Mouse (Mus musculus) kidney, postnatal 0 days (tissue): Measurements from ENCODE around the gene Ubr7. TPM values are rescaled to one million over a fixed set of nuclear protein-coding genes. Genes with fewer than 3 reads are reported as not detected.

Experiments used
- ATAC-seq: fragments of 200-750 bp; cut with Nextera tagmentation; replicated peaks from 2 replicates; pipeline ENCODE4 v1.8.0; 2017; ENCODE audit warnings: low read depth, moderate number of reproducible peaks, moderate TSS enrichment, moderate library complexity; ENCODE audit not compliant: low FRiP score
- DNase-seq: peaks from one replicate; pipeline ENCODE4 v3.0.0-alpha.2; 2016; ENCODE audit warnings: low spot score
- H3K27ac ChIP-seq: fragments of 300-500 bp; sonication (generic); 2 replicates; pipeline ENCODE4 v1.5.1; 2014; ENCODE audit warnings: mild to moderate bottlenecking
- H3K27me3 ChIP-seq: fragments of 300-500 bp; sonication (generic); 2 replicates; pipeline ENCODE4 v1.6.1; 2014; ENCODE audit warnings: low read length, mixed read lengths; ENCODE audit not compliant: insufficient read depth
- H3K36me3 ChIP-seq: fragments of 300-500 bp; sonication (generic); 2 replicates; pipeline ENCODE4 v1.6.1; 2014; ENCODE audit warnings: low read length, mixed read lengths; ENCODE audit not compliant: insufficient read depth
- H3K4me1 ChIP-seq: fragments of 300-500 bp; sonication (generic); replicated peaks from 2 replicates; pipeline ENCODE4 v1.6.1; 2014; ENCODE audit warnings: antibody characterized with exemption, low read length, mixed read lengths; ENCODE audit not compliant: insufficient read depth
- H3K4me2 ChIP-seq: fragments of 300-500 bp; sonication (generic); 2 replicates; pipeline ENCODE4 v1.6.1; 2014; ENCODE audit warnings: mild to moderate bottlenecking, low read length, moderate library complexity, mixed read lengths
- H3K4me3 ChIP-seq: fragments of 300-500 bp; sonication (generic); replicated peaks from 2 replicates; pipeline ENCODE4 v1.5.1; 2014; ENCODE audit warnings: low read depth, low read length
- H3K9ac ChIP-seq: fragments of 300-500 bp; sonication (generic); 2 replicates; pipeline ENCODE4 v1.6.1; 2014; ENCODE audit warnings: low read depth, low read length
- H3K9me3 ChIP-seq: fragments of 300-500 bp; sonication (generic); replicated peaks from 2 replicates; pipeline ENCODE4 v1.6.1; 2016; ENCODE audit warnings: low read length, inconsistent platforms, mixed read lengths
- CTCF ChIP-seq: IDR thresholded peaks from 2 replicates; pipeline ENCODE4 v1.5.1; 2016; ENCODE audit warnings: antibody characterized with exemption, low read depth, mild to moderate bottlenecking, moderate library complexity
- WGBS: fragments of 180-500 bp; shearing (Covaris S2); extraction: QIAGEN DNeasy Blood & Tissue Kit; methylation state at CpG from one replicate; pipeline ENCODE4 v1.1.7; 2014; 5-methylcytosine and 5-hydroxymethylcytosine counted together
- polyA plus RNA-seq: library from polyadenylated mRNA; unstranded; fragments of >200 nt; fragmentation: Nextera tagmentation; extraction: Ambion mirVana; gene quantifications from 2 replicates; pipeline ENCODE4 v1.2.1, GENCODE M21; 2015

The Ubr7 gene
- 30.8 and 32.4 TPM in 2 replicates for polyA plus RNA-seq

DNA sequence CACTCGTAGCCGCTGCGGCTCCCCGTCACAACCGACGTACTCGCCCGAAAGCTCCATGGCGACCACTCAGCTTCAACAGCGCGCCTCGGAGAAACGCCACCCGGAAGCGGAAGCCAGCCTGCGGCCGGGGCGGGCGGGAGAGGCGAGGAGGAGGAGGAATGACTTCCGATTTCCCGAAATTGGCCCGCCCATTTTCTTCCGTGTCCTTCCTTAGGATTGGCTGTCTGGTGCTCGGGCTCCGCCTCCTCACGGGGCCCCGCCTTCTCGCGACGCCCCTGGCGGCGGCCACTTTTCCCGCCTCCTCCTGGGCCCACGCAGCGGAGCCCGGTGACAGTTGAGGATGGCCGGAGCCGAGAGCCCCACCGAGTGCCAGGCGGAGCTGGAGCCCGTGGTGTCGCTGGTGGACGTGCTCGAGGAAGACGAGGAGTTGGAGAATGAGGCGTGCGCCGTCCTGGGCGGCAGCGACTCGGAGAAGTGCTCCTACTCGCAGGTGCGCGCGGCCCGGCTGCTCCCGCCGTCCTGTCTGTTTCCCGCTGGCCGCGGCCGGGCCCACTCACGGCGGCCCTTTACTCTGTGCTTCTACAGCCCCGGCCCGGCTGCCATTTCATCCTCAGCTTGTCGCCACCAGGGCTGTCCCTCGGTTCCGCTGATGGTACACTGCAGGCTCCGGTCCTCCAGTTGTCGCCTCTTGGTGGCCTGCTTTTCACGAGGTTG lies at the start of gene Ubr7, which contains the start of the genes Gm28051 and Gon7:
Ubr7 (plus strand) TSS at position 279 of the 714 bp plus-strand sequence.
Gm28051 (minus strand) TSS at position 77 of the 714 bp plus-strand sequence.
Gon7 (minus strand) TSS at position 115 of the 714 bp plus-strand sequence.
- DNase-seq (peak; percentile 98), ATAC-seq (peak; percentile 97)
- Histone ChIP-seq H3K9me3 (no peaks in the 10 kb centered on the region), H3K9ac (peak within 1 kb of the TSS; percentile 71), H3K27me3 (no peaks in the 10 kb centered on the region), H3K4me1 (peaks cover 11% of the 10 kb centered on the region), H3K27ac (peak within 1 kb of the TSS; percentile 89), H3K4me2 (peak within 1 kb of the TSS; percentile 81), H3K4me3 (peak within 1 kb of the TSS; percentile 78), H3K36me3 (no peaks in the 10 kb centered on the region)
- TF ChIP-seq CTCF = peak; percentile 66
- 0% methylated on average over 69 of the region's 73 CpGs for WGBS

DNA sequence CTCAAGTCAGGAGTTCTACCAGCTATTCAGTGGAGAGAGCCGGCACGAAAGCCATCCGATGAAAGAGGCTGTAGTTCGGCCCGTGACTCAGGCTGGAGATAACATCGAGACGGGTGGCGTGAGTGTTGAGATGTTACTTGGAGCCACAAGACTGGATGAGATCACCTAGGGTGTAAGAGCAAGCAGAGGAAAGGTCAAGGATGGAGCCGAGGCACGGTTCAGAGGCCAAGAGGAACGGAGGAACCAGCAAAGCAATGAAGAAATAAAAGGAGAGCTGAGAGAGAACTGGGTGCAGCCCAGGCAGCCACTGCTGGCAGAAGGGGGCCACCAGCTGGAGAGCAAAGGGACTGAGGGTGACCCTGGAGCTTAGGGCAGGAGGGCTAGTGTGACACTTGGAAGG lies 49.5 kb upstream of the Ubr7 start:
- no peaks in the 10 kb centered on the region for H3K36me3 ChIP-seq
- 0 out of 2 replicates have a peak overlapping the region, but pooled peaks have one; percentile 3 for H3K4me2 ChIP-seq
- WGBS = 53% methylated on average over 11 of the region's 11 CpGs
- H3K9me3 ChIP-seq = no peaks in the 10 kb centered on the region
- H3K27ac ChIP-seq = no peak overlapping the region
- no peak; the same call in 1 of the 2 replicates for ATAC-seq
- peak; percentile 61 for DNase-seq
- H3K4me3 ChIP-seq = no peak overlapping the region
- peak; percentile 61 for TF ChIP-seq CTCF
- H3K4me1 ChIP-seq = peaks cover 6% of the 10 kb centered on the region
- H3K27me3 ChIP-seq = no peaks in the 10 kb centered on the region
- H3K9ac ChIP-seq = no peak overlapping the region

DNA sequence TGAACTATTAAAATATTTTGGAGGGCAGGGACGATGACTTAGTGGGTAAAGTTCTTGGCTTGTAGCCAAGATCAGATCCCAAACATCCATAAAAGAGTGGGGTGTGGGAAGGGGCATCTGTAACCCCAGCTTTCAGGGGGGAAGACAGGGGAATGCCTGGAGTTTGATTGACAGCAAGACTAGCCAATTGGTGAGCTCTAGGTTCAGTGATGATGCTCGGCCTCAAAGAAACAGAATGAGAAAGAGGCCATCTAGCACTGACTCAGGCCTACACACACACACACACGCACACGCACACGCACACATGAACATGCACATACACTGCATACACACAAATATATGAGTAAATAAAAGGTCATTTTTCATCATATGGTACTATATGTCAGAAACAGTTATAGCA lies 47.9 kb upstream of the Ubr7 start:
- Histone ChIP-seq H3K4me3 (no peak overlapping the region), H3K27ac (no peak overlapping the region), H3K36me3 (no peaks in the 10 kb centered on the region), H3K4me1 (no peaks in the 10 kb centered on the region), H3K27me3 (no peaks in the 10 kb centered on the region), H3K9ac (no peak overlapping the region), H3K9me3 (no peaks in the 10 kb centered on the region), H3K4me2 (no peak overlapping the region)
- 83% methylated on average over 5 of the region's 5 CpGs for WGBS
- DNase-seq = no peak
- no peak for ATAC-seq
- no peak for TF ChIP-seq CTCF

DNA sequence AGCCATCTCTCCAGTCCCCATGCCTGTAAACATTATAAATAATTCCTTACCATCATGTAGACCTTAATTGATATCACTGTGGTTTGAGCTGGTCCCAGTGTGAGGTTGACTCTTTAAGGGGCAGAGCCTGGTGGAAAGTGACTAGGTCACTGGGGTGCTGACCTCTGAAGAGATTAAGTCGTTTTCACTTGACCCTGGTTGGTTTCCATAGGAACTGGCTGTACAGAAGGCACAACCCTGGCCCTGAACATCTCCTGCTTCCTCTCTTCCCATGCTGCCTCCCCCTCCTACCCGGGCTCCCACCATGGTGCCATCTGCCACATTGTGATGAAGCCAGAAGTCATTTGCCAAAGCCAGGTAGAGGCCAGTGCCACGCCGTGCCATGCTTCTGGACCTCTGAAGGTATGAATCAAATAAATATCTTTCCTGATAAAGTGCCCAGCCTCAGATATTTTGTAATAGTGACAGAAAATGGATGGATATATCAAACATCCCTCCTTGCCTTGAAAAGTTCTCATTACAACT lies 46.9 kb upstream of the Ubr7 start:
- 63% methylated on average over 4 of the region's 4 CpGs for WGBS
- Histone ChIP-seq H3K4me2 (no peak overlapping the region), H3K9ac (no peak overlapping the region), H3K4me3 (no peak overlapping the region), H3K27ac (no peak overlapping the region), H3K9me3 (no peaks in the 10 kb centered on the region), H3K4me1 (no peaks in the 10 kb centered on the region), H3K27me3 (no peaks in the 10 kb centered on the region), H3K36me3 (no peaks in the 10 kb centered on the region)
- DNase-seq = no peak
- ATAC-seq = no peak
- TF ChIP-seq CTCF = no peak

DNA sequence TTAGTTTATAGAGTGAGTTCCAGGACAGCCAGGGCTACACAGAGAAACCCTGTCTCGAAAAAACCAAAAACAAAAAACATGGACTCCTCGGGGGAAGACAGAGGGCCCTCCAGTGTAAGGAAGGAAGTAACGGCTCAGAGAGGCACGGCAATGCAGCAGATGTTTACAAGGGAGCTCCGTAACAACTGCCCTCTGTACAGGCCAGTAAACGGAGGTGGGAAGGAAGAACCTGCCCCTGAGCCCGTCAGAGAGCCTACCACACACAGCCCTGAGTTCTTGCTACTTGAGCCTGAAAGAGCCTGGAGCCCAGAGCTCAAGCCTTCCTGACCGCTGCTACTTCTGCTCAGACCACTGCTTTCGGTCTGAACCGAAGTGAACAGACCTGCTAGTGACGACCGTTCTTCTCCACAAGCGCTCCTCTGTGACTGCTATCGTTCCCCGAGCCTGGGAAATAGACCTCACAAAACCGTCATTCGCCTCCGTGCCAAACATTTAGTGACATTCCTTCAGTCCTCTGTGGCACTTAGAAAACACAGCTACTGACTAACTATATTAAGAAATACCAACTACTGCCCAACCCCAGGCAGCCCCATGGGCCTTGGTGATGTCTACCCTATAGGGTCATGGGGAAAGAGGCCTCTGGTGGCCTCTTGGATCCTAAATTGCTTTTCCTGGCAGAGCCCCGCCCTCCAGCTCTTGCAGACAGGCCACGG lies 44.5 kb upstream of the Ubr7 start:
- no peak overlapping the region for H3K4me3 ChIP-seq
- no peak for TF ChIP-seq CTCF
- no peaks in the 10 kb centered on the region for H3K9me3 ChIP-seq
- no peak overlapping the region for H3K9ac ChIP-seq
- ATAC-seq = no peak
- no peaks in the 10 kb centered on the region for H3K36me3 ChIP-seq
- 51% methylated on average over 20 of the region's 20 CpGs for WGBS
- H3K27ac ChIP-seq = peak overlapping the region; percentile 19; the same call in 1 of the 2 replicates
- no peaks in the 10 kb centered on the region for H3K27me3 ChIP-seq
- no peak for DNase-seq
- H3K4me1 ChIP-seq = no peaks in the 10 kb centered on the region
- H3K4me2 ChIP-seq = no peak overlapping the region

DNA sequence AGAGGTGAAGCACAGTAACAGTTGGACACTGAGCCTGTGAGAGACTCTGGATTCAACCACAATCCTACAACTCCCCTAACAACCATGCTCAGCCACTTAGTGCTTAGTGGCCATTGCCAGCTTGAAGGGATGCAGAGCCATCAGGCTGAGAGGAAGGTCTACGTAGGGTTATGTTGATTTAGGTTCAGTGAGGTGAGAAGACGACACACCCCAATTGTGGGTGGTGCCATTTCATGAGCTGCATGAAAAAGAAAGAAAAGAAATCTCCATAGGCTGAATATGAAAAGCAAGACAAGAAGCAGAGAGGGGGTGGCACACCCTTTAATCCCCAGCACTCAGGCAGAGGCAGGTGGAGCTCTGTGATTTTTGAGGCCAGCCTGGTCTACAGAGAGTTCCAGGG lies 43.7 kb upstream of the Ubr7 start:
- ATAC-seq (no peak), DNase-seq (no peak)
- TF ChIP-seq CTCF = no peak
- Histone ChIP-seq H3K4me3 (no peak overlapping the region), H3K9ac (no peak overlapping the region), H3K9me3 (no peaks in the 10 kb centered on the region), H3K4me2 (no peak overlapping the region), H3K27me3 (no peaks in the 10 kb centered on the region), H3K4me1 (no peaks in the 10 kb centered on the region), H3K36me3 (no peaks in the 10 kb centered on the region), H3K27ac (no peak overlapping the region)
- 49% methylated on average over 2 of the region's 2 CpGs for WGBS
